Mouse (Mus musculus) C3H10T1/2 (cell line): ENCODE data around the gene Tm4sf20. TPM values are rescaled to one million over a fixed set of nuclear protein-coding genes. Genes with fewer than 3 reads are reported as not detected.

Experiments
- polyA plus RNA-seq, 2 experiments: library from polyadenylated mRNA; unstranded; fragments of >200 nt; fragmentation: generic; extraction: Trizol; gene quantifications; one replicate each; pipeline ENCODE4 v1.2.1; 2012; ENCODE audit warnings: missing spikeins in 2 of 2

Tm4sf20 gene
- not detected for polyA plus RNA-seq

GRCm38 (mm10) chr1:82768269-82768668 is at the start of gene Tm4sf20:
Tm4sf20 (minus strand) TSS chr1:82768461.

GRCm38 (mm10) chr1:82771022-82771586 is 2.8 kb upstream of the Tm4sf20 start, which contains the start of gene Gm47791:
Gm47791 (minus strand) TSS chr1:82771243.

GRCm38 (mm10) chr1:82724339-82725025 is 43.8 kb downstream of the Tm4sf20 start, which contains the start of gene Mff:
Mff (plus strand) TSS chr1:82724890.

Other genes with a start within 250 kb of the Tm4sf20 start
- gene Col4a4, start 181.6 kb downstream of the Tm4sf20 start, polyA plus RNA-seq: under 1 TPM; 0.02 to 0.04 TPM
- under 1 TPM; under 0.01 to 0.01 TPM for gene Col4a3, start 181.5 kb downstream of the Tm4sf20 start, polyA plus RNA-seq
- gene Mff, start 43.6 kb downstream of the Tm4sf20 start, polyA plus RNA-seq: 10 to 100 TPM in 1 of 2 experiments, 1 to 10 TPM in 1; 7.8 to 61.5 TPM
- not detected for gene Gm47791, start 2.8 kb upstream of the Tm4sf20 start, polyA plus RNA-seq
- gene Agfg1, start 71.0 kb upstream of the Tm4sf20 start, polyA plus RNA-seq: 10 to 100 TPM in 1 of 2 experiments, 1 to 10 TPM in 1; 7.0 to 11.2 TPM
- not detected for gene A030005L19Rik, start 144.9 kb upstream of the Tm4sf20 start, polyA plus RNA-seq
- gene A030014E15Rik, start 156.5 kb upstream of the Tm4sf20 start, polyA plus RNA-seq: not detected
- gene Gm6217, start 162.9 kb upstream of the Tm4sf20 start, polyA plus RNA-seq: not detected
- gene A030003K21Rik, start 174.9 kb upstream of the Tm4sf20 start, polyA plus RNA-seq: not detected
- gene Gm7544, start 187.6 kb upstream of the Tm4sf20 start, polyA plus RNA-seq: not detected
- not detected for gene Gm47955, start 191.8 kb upstream of the Tm4sf20 start, polyA plus RNA-seq
- gene Gm47959, start 232.1 kb upstream of the Tm4sf20 start, polyA plus RNA-seq: not detected